Mouse (Mus musculus) lung, postnatal 36 days (tissue): ENCODE measurements around the gene Wrap53.
"Not testable (repeated sequence)": the region's sequence is repeated elsewhere in the genome, so short reads cannot be mapped to it uniquely, and the experiment has no call there.

Source experiments
- DNase-seq: peaks from one replicate; pipeline ENCODE4 v3.0.0; 2022; ENCODE audit warnings: mixed read lengths

The Wrap53 gene

GRCm38 (mm10) chr11:69560896-69561854, 18.9 kb downstream of the Wrap53 start:
- no peak for DNase-seq

- DNase-seq, result no peak
Measured at GRCm38 (mm10) chr11:69559851-69560765, 19.9 kb downstream of the Wrap53 start, which contains the start of gene Efnb3. Gene Efnb3, minus strand, starts transcription at chr11:69560205.

DNA sequence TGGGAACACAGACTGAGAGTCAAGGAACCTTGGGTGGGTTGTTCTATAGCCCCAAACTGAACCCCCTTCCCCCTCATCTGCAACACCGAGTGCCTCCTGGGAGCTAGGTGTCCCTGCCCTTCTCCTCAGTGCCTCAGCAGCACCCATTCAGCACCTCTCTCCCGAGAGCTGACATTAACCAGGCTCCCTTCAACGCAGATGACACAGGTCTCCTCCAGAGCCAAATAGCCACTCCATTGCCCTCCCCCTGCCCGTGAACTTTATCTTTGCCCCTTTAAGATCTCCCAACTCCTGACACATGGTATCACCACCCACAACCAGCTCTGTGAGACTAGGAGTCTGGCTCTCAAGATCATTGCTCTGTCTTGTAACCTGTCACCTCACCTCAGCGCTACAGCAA, 20.9 kb downstream of the Wrap53 start:
- DNase-seq, result no peak

DNA sequence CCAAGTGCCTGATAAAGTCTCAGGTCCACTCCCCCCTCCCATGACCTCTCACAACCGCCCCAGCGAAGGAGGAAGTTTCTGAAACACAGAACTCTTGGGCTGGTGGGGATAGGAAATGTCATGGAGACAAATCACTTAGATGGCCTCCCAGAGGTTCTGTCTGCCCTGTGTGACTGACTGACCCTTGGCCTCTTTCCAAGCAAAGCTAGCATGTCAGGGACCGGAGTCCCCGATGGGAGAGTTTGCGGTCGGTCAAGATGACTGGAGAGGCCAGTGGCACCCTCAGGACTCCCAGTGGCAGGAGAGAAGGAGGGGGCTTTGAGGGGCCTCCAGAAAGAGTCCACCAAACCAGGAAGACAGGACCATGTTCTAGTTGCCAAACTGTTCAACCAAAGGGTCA, 21.3 kb downstream of the Wrap53 start:
- no peak for DNase-seq

GRCm38 (mm10) chr11:69557381-69557958, 22.6 kb downstream of the Wrap53 start:
- DNase-seq, result no peak

DNA sequence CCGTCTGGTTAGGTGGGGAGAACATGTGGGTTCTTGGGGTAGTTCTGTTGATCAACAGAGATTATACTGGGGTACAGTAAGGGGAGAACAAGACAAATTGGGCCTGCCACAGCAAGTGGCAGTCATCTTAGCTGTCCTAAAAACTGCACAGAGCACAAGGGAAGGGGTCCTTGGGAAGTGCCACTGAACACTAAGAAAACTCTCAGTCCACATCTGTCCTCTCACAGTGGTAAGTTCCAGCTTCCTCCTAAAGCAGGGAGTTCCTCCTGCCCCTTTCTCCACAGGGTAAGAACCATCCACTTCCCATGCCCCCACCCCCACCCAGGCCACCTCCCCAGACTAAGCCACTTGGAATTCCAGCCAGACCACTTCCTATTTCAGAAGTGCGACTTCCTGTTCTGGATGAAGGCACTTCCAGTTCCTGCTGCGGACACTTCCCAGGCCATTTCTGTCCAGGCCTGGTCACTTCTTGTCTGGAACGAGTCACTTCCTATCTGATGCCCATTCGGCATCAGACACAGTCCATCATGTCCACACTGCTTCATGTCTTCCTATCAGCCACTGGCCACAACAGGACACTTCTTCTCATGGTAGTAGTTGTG, 25.4 kb downstream of the Wrap53 start:
- DNase-seq, result peak; percentile 8

DNA sequence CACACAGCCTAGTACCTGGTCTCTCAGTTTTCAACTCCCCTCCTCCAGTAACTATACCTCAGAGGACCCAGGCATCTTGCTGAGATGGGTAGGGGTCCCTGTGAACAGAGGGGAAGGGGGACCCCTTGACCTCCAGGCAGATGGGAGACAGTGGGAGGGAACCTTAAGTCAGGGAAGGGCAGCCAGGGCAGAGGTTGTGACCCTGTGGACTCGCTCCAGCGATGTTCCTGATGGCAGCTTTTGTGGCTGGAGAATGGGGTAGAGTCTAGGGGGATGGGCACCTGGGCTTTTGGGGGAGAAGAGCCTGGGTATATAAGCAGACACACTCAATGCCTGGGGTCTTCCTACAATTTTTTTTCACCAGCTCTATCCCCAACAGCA, 26.7 kb downstream of the Wrap53 start:
- no peak for DNase-seq

GRCm38 (mm10) chr11:69552622-69553340, 27.3 kb downstream of the Wrap53 start:
- no peak for DNase-seq

DNA sequence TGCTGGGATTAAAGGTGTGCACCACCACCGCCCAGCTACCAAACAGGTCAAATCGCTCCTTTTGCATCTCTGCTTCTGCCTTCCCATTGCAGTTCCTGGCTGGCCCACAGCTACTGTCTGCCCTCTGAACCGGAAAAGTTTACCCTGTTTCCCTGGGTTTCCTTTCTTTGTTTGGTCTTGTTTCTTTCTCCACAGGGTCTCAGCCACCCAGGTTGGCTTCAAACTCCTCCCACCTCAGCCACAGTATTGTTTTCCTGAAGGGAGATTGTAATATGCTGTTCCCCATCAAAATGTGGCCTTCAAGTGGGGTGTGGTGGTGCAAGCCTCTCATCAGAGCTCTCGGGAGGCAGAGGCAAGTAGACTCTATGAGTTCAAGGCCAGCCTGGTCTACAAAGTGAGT, 28.7 kb downstream of the Wrap53 start:
- DNase-seq, result no peak

GRCm38 (mm10) chr11:69549060-69549656, 30.9 kb downstream of the Wrap53 start, which contains the start of gene Dnah2:
Gene Dnah2, minus strand, starts transcription at chr11:69549110.
- no peak for DNase-seq

DNA sequence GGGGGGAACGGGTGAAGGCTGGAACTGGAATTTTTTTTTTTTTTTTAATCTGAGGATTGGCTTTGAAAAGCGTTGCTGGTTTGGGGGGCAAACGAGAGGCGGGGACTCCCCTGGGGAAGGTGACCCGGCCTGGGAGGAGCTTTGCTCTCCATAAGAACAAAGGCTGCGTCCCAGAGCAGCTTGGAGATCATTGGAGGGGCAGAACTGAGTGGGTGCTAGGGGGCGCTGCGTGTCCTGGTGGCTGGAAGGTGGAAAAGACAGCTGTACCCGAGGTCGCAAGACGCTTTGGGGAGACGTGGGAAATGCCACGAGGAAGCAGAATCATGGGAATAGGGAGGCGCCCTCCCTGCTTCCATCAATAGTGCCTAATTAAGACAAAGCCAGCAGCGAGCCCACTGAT, 33.0 kb downstream of the Wrap53 start:
- DNase-seq, result peak; percentile 54

- peak; percentile 81 for DNase-seq
Measured at GRCm38 (mm10) chr11:69546423-69547053, 33.5 kb downstream of the Wrap53 start.

- no peak for DNase-seq
Measured at GRCm38 (mm10) chr11:69545957-69546356, 34.1 kb downstream of the Wrap53 start.

- no peak for DNase-seq
Measured at GRCm38 (mm10) chr11:69543598-69543997, 36.5 kb downstream of the Wrap53 start.

- DNase-seq, result not testable (repeated sequence)
Measured at GRCm38 (mm10) chr11:69541741-69542140, 38.3 kb downstream of the Wrap53 start.

- no peak for DNase-seq
Measured at GRCm38 (mm10) chr11:69540700-69541099, 39.4 kb downstream of the Wrap53 start.

GRCm38 (mm10) chr11:69534990-69535389, 45.1 kb downstream of the Wrap53 start:
- DNase-seq, result no peak

- DNase-seq, result no peak
Measured at GRCm38 (mm10) chr11:69532480-69533150, 47.4 kb downstream of the Wrap53 start.

DNA sequence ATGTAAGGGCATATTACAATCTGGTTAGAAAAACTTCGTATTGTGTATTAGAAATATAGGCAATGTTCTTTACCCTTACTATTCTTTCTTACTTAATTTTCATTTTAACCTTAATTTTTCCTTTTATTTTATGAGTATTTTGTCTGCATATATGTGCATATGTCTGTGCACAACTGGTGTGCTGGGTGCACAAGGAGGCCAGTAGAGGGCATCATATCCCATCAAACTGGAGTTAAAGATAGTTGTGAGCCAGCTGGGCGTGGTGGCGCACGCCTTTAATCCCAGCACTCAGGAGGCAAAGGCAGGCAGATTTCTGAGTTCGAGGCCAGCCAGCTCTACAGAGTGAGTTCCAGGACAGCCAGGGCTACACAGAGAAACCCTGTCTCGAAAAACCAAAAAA, 49.3 kb downstream of the Wrap53 start:
- not testable (repeated sequence) for DNase-seq

GRCm38 (mm10) chr11:69530281-69530680, 49.8 kb downstream of the Wrap53 start:
- not testable (repeated sequence) for DNase-seq
